Mouse (Mus musculus): ENCODE data around the gene Pitpnc1. TPM values are rescaled to one million over a fixed set of nuclear protein-coding genes. Genes with fewer than 3 reads are reported as not detected.

The Pitpnc1 gene
- polyA plus RNA-seq, 1 experiment from 2014 or later: 20.8 TPM

GRCm38 (mm10) chr11:107341293-107341692 is 129.2 kb downstream of the Pitpnc1 start:
- 28% methylated on average over 15 of the region's 15 CpGs for WGBS
- ATAC-seq (replicated peaks; ENCODE audit: extremely low read depth, insufficient read depth, low FRiP score): 0 out of 2 replicates have a peak, but pooled peaks have one; percentile 25
- no peaks in the 10 kb centered on the region for H3K27me3 ChIP-seq (ENCODE audit: control insufficient read depth, insufficient read depth, low read length)
- H3K36me3 ChIP-seq (ENCODE audit: control insufficient read depth, insufficient read depth): no peaks in the 10 kb centered on the region
- H3K9ac ChIP-seq (ENCODE audit: low read length): peak overlapping the region; percentile 28; the same call in 1 of the 2 replicates
- peak overlapping the region; percentile 88 for H3K27ac ChIP-seq (ENCODE audit: low read length)
- H3K4me1 ChIP-seq (ENCODE audit: control insufficient read depth, insufficient read depth, low read length): peaks cover 52% of the 10 kb centered on the region
- 0 out of 2 replicates have a peak overlapping the region, but pooled peaks have one; percentile 10 for H3K4me2 ChIP-seq (ENCODE audit: low read depth, low read length)
- no peaks in the 10 kb centered on the region for H3K9me3 ChIP-seq (replicated peaks; ENCODE audit: control insufficient read depth, low read length)
- H3K4me3 ChIP-seq (ENCODE audit: low read length): no peak overlapping the region

- H3K9me3 ChIP-seq (replicated peaks; ENCODE audit: control insufficient read depth, low read length): no peaks in the 10 kb centered on the region
- peak overlapping the region; percentile 88 for H3K27ac ChIP-seq (ENCODE audit: low read length)
- no peak for ATAC-seq (replicated peaks; ENCODE audit: extremely low read depth, insufficient read depth, low FRiP score)
- WGBS: 12% methylated on average over 2 of the region's 2 CpGs
- no peak overlapping the region for H3K4me2 ChIP-seq (ENCODE audit: low read depth, low read length)
- no peak overlapping the region for H3K9ac ChIP-seq (ENCODE audit: low read length)
- H3K27me3 ChIP-seq (ENCODE audit: control insufficient read depth, insufficient read depth, low read length): no peaks in the 10 kb centered on the region
- H3K4me1 ChIP-seq (ENCODE audit: control insufficient read depth, insufficient read depth, low read length): peaks cover 56% of the 10 kb centered on the region
- no peak overlapping the region for H3K4me3 ChIP-seq (ENCODE audit: low read length)
- no peaks in the 10 kb centered on the region for H3K36me3 ChIP-seq (ENCODE audit: control insufficient read depth, insufficient read depth)
Measured at GRCm38 (mm10) chr11:107340793-107341192, 129.7 kb downstream of the Pitpnc1 start.

GRCm38 (mm10) chr11:107339224-107339805 is 131.2 kb downstream of the Pitpnc1 start:
- Histone ChIP-seq H3K36me3 (ENCODE audit: control insufficient read depth, insufficient read depth) (no peaks in the 10 kb centered on the region), H3K9ac (ENCODE audit: low read length) (no peak overlapping the region), H3K4me2 (ENCODE audit: low read depth, low read length) (no peak overlapping the region), H3K27me3 (ENCODE audit: control insufficient read depth, insufficient read depth, low read length) (no peaks in the 10 kb centered on the region), H3K4me1 (ENCODE audit: control insufficient read depth, insufficient read depth, low read length) (peaks cover 68% of the 10 kb centered on the region), H3K27ac (ENCODE audit: low read length) (no peak overlapping the region), H3K4me3 (ENCODE audit: low read length) (no peak overlapping the region), H3K9me3 (replicated peaks; ENCODE audit: control insufficient read depth, low read length) (no peaks in the 10 kb centered on the region)
- ATAC-seq (replicated peaks; ENCODE audit: extremely low read depth, insufficient read depth, low FRiP score): no peak
- 72% methylated on average over 7 of the region's 7 CpGs for WGBS

DNA sequence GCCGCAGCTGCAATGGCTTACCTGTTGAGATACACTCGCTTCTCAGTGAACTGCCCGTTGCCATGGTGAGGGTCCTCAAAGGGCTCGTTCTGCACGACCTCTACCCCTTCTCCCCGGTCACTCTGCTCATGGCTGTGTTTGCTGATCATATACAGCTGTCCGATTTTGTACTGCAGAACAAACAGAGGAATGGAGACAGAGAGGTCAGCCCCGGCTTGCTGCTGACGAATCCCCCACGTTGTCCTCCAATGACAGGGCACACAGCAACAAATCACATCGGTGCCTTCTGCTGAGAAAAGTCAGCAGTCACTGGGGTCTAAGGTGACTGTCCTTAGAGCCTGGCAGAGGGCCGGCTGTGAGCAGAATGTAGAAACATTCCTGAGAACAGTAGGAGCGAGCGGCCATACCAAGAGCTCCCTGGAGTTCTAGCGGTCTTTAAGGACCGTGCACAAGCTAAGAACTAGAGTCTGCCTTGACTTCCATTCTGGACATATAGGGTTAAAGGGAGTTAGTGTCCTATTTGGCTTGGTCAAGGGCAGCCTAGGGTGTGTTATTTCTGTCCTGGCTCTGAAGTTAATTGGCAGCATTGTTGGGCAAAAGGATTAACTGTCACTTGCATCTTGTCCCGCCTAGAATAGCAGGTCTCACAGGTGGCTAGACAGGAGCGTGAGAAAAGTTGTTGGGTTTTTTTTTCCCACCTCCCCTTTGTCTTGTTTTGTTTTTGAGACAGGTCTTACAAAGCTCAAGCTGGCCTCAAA is 132.9 kb downstream of the Pitpnc1 start:
- no peak for ATAC-seq (replicated peaks; ENCODE audit: extremely low read depth, insufficient read depth, low FRiP score)
- peak overlapping the region; percentile 36 for H3K4me3 ChIP-seq (ENCODE audit: low read length)
- peaks cover 2% of the 10 kb centered on the region; the same call in 1 of the 2 replicates for H3K9me3 ChIP-seq (replicated peaks; ENCODE audit: control insufficient read depth, low read length)
- H3K27ac ChIP-seq (ENCODE audit: low read length): peak overlapping the region; percentile 91
- H3K36me3 ChIP-seq (ENCODE audit: control insufficient read depth, insufficient read depth): peaks cover 3% of the 10 kb centered on the region
- 45% methylated on average over 18 of the region's 18 CpGs for WGBS
- H3K9ac ChIP-seq (ENCODE audit: low read length): peak overlapping the region; percentile 69
- H3K4me1 ChIP-seq (ENCODE audit: control insufficient read depth, insufficient read depth, low read length): peaks cover 64% of the 10 kb centered on the region
- peak overlapping the region; percentile 45 for H3K4me2 ChIP-seq (ENCODE audit: low read depth, low read length)
- no peaks in the 10 kb centered on the region for H3K27me3 ChIP-seq (ENCODE audit: control insufficient read depth, insufficient read depth, low read length)

GRCm38 (mm10) chr11:107335756-107336155 is 134.7 kb downstream of the Pitpnc1 start:
- H3K4me3 ChIP-seq (ENCODE audit: low read length): peak overlapping the region; percentile 29
- H3K4me1 ChIP-seq (ENCODE audit: control insufficient read depth, insufficient read depth, low read length): peaks cover 47% of the 10 kb centered on the region
- peaks cover 2% of the 10 kb centered on the region; the same call in 1 of the 2 replicates for H3K9me3 ChIP-seq (replicated peaks; ENCODE audit: control insufficient read depth, low read length)
- peak overlapping the region; percentile 43 for H3K4me2 ChIP-seq (ENCODE audit: low read depth, low read length)
- ATAC-seq (replicated peaks; ENCODE audit: extremely low read depth, insufficient read depth, low FRiP score): peak; percentile 16; the same call in 1 of the 2 replicates
- peaks cover 6% of the 10 kb centered on the region for H3K36me3 ChIP-seq (ENCODE audit: control insufficient read depth, insufficient read depth)
- H3K27ac ChIP-seq (ENCODE audit: low read length): peak overlapping the region; percentile 91
- 64% methylated on average over 11 of the region's 11 CpGs for WGBS
- no peaks in the 10 kb centered on the region for H3K27me3 ChIP-seq (ENCODE audit: control insufficient read depth, insufficient read depth, low read length)
- H3K9ac ChIP-seq (ENCODE audit: low read length): peak overlapping the region; percentile 41

- peaks cover 40% of the 10 kb centered on the region for H3K4me1 ChIP-seq (ENCODE audit: control insufficient read depth, insufficient read depth, low read length)
- peaks cover 6% of the 10 kb centered on the region for H3K36me3 ChIP-seq (ENCODE audit: control insufficient read depth, insufficient read depth)
- 36% methylated on average over 15 of the region's 15 CpGs for whole genome bisulfite sequencing
- no peaks in the 10 kb centered on the region for H3K27me3 ChIP-seq (ENCODE audit: control insufficient read depth, insufficient read depth, low read length)
- H3K4me3 ChIP-seq (ENCODE audit: low read length): no peak overlapping the region; the same call in none of the 2 replicates
- peak; percentile 69 for ATAC-seq (replicated peaks; ENCODE audit: extremely low read depth, insufficient read depth, low FRiP score)
- H3K9me3 ChIP-seq (replicated peaks; ENCODE audit: control insufficient read depth, low read length): peaks cover 2% of the 10 kb centered on the region; the same call in 1 of the 2 replicates
- peak overlapping the region; percentile 23 for H3K9ac ChIP-seq (ENCODE audit: low read length)
- peak overlapping the region; percentile 91 for H3K27ac ChIP-seq (ENCODE audit: low read length)
- H3K4me2 ChIP-seq (ENCODE audit: low read depth, low read length): peak overlapping the region; percentile 43; the same call in 1 of the 2 replicates
Measured at GRCm38 (mm10) chr11:107334849-107335484, 135.5 kb downstream of the Pitpnc1 start.

- 96% methylated on average over 3 of the region's 3 CpGs for WGBS
- Histone ChIP-seq H3K4me2 (ENCODE audit: low read depth, low read length) (no peak overlapping the region), H3K27ac (ENCODE audit: low read length) (no peak overlapping the region), H3K36me3 (ENCODE audit: control insufficient read depth, insufficient read depth) (peaks cover 6% of the 10 kb centered on the region), H3K9me3 (replicated peaks; ENCODE audit: control insufficient read depth, low read length) (peaks cover 2% of the 10 kb centered on the region; the same call in 1 of the 2 replicates), H3K27me3 (ENCODE audit: control insufficient read depth, insufficient read depth, low read length) (no peaks in the 10 kb centered on the region), H3K9ac (ENCODE audit: low read length) (no peak overlapping the region), H3K4me3 (ENCODE audit: low read length) (no peak overlapping the region), H3K4me1 (ENCODE audit: control insufficient read depth, insufficient read depth, low read length) (peaks cover 30% of the 10 kb centered on the region)
- ATAC-seq (replicated peaks; ENCODE audit: extremely low read depth, insufficient read depth, low FRiP score): no peak
Measured at GRCm38 (mm10) chr11:107332905-107333304, 137.6 kb downstream of the Pitpnc1 start.

GRCm38 (mm10) chr11:107332332-107332731 is 138.2 kb downstream of the Pitpnc1 start:
- Histone ChIP-seq H3K36me3 (ENCODE audit: control insufficient read depth, insufficient read depth) (peaks cover 6% of the 10 kb centered on the region), H3K4me2 (ENCODE audit: low read depth, low read length) (no peak overlapping the region), H3K9ac (ENCODE audit: low read length) (no peak overlapping the region), H3K4me3 (ENCODE audit: low read length) (no peak overlapping the region), H3K9me3 (replicated peaks; ENCODE audit: control insufficient read depth, low read length) (peaks cover 2% of the 10 kb centered on the region; the same call in 1 of the 2 replicates), H3K27ac (ENCODE audit: low read length) (no peak overlapping the region), H3K4me1 (ENCODE audit: control insufficient read depth, insufficient read depth, low read length) (peaks cover 26% of the 10 kb centered on the region), H3K27me3 (ENCODE audit: control insufficient read depth, insufficient read depth, low read length) (no peaks in the 10 kb centered on the region)
- 92% methylated on average over 13 of the region's 13 CpGs for WGBS
- ATAC-seq (replicated peaks; ENCODE audit: extremely low read depth, insufficient read depth, low FRiP score): no peak

Data from heart, embryonic 16.5 days (tissue).